Mouse (Mus musculus) thymus, postnatal 25 days (tissue): ENCODE results near the gene Olr1.
"Not testable (repeated sequence)": the region's sequence is repeated elsewhere in the genome, so short reads cannot be mapped to it uniquely, and the experiment has no call there.

Experiments
- DNase-seq: peaks from one replicate; pipeline ENCODE4 v3.0.0; 2022

Olr1 gene

DNA sequence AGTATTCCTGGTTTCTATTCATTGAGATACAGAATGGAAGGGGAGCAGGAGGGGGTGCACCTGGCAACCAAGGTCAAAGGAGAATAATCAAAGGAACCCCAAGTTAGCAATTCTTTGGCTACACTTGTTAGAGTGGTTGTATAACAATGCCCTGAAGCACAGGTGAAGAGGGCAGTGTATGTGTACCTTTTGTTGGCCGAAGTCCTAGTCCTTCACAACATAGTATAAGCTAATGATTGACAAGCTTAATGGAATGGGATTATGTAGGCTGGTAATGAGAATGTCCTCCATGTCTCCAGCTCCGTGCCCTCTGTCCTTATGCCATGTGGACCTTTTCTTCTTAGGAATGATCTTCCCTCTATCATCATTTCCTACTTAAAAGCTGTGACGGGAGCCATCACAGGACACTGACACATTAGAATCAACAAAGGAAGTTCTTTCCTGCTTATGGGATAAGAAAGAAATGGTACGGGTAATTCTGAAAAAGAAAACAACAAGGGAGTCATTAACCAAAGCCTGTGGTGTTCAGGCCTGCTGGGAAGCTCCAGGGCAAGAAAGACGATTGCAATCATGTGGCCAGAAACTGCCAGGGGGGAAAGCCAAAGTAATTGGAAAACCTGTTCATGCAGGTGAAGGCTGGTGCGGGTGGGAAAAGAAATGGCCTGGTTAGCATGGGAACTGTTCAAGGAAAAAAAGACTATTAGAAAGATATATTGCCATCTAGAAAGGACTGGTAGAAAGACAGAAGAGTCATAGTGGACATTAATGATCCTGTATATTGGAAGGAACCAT, 3.4 kb upstream of the Olr1 start:
- no peak for DNase-seq

DNA sequence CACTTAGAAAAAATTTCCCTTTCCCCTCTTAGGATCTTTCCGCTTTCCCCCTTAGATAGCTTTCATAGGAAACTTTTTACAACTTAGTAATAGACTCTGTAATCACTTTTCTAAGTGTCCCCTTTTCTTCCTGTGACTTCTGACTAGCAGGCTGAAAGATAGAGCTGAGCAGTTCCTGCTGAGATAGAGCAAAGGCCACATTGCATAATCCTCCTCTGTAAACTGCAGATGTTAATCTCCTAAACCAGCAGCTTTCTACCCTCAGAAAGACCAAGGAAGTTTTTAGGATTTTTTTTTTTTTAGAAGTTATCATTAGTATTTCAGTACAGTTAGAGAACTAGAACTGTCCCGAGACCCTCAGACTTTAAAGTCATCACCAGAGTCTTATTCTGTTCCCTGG, 3.5 kb downstream of the Olr1 start:
- DNase-seq: no peak

DNA sequence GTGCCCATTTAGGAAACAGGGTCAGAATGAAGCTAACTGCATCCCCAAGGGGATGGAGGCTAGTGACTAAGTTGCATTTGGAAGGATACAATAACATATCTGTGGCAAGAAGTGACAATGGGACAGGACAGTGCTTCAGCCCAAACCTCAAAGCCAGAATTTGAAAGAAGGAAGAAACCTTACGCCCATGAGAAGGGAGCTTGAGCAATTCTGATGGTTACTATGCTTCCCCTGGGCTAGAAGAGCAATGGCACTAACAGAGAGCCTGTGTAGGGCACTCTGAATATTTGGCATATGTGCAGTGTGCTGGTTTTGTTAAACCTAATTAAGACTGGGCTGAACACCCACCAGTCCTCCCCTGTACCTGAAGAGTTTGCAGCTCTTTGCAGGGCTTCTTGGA, 7.4 kb downstream of the Olr1 start:
- DNase-seq: not testable (repeated sequence)

DNA sequence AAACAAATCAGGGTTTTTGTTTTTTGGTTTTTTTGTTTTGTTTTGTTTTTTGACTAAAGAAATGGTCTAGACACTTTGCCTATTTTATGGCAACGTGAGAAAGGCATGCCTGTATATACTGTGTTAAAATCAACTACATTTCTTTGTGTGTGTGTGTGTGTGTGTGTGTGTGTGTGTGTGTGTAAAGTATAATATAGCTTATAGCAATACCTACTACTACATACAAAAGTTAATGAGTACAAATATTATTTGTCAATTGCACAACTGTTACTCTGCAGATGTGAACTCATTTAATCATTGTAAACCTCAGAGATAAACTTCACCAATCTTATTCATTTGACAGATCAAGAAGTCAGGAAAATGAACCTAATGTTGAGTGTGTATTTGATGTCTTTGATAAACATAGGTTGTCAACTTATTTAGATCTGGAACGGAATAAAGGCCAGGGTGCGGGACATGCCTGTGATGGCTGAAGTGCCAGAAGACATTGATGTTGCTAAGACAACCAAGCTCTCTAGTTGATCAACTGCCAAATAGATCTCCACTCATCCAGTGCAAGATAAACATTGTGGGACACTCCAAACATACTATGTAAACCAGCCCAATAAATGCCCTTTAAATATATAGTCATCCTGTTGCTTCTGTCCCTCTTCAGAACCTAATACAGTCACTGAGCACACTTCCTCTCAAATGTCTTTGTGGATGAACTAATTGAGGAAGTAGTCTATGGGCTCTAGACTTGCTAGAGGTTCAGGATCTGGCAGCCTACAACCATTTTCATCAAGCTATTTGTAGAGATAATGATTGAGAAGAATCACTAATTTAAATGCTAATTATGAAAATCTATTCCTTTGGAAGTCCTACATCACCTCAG, 9.4 kb downstream of the Olr1 start:
- DNase-seq: no peak

DNA sequence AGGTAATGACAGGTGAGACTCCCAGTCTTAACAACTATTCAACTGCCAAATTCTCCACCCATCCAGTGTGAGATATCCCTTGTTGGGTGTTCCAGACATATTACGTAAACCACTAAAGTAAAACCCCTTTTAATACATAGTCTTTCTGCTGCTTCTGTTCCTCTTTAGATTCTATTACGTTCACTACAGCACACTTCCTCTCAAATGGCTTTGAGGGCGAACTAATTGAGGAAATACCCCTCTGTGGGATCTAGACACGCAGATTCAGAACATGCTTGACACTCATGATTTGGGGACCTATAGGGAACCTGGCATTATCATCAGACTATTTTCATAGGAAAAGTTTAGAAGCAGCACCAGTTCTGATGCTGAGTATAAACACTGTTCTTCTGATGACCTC, 12.0 kb downstream of the Olr1 start:
- DNase-seq: no peak

DNA sequence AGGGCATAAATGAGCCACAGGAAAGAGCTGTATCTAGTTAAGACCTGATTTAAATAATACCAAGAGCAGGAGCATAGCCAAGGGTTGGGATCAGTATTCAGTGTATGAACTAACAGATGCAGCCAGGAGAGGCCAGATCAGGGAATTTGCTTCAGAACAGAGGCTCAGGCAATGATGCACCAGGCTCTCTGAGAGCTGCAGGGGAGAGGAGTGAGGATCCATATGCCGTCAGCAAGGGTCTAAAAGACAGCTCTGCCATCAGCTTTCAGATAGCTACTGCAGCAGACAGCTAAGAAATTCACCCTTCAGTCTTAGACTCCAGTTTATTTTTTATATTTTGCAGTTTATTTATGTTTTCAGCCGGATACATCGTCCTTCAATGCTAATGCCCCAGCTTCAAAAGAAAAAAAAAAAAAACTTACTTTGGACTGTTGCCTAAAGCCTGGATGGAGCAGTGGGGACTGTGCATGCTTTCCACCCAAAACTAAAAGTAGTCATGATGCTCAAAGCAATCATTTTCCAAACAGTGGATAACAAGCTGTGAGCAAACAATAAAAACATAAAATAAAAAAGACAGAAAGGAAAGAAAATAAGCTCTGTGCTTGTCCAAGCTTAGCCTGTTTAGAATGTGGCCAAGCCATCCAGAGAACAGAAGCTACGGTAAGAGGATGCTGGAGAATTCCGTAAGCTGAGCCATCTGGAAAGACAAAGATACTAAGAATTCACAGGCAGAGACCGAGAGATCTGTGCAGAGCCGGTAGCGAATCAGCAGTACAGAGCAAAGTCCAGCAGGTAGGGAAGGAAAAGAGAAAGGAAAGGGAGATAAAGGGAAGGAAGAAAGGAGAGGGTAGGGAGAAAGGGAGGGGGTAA, 26.6 kb downstream of the Olr1 start:
- DNase-seq: no peak

DNA sequence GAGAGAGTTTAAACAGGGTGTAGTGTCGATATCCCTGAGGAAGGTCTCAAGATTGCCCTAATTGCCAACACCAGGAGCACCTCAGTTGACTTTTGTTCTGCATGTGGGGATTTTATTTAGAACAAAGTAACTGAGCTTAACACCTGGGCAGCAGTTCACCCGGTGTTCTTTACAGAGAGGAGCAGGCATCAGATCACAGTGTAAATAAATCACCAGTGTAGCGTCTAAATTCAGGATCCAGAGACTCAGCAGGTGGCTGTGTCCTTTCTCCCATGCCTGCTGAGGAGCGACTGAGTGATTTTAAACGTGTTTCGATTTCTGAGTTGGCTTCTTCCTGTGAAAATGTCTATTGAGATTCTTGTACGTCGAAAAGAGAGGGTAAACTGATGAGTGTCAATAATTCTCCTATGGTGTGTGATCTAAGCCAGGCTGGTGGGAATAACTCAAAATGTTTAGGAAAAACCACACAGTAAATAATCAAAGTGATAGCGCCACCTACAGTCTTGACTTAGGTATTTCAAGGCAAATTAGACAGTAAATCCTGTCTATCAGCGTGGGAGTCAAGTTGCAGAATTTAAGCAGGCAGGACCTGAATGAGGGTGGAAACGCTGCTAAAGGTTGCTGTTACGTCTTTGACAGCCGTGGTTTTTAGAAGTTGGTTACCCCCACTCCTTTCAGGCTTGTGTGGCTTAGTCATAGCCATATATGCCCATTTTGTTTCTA, 30.4 kb downstream of the Olr1 start:
- DNase-seq: no peak

DNA sequence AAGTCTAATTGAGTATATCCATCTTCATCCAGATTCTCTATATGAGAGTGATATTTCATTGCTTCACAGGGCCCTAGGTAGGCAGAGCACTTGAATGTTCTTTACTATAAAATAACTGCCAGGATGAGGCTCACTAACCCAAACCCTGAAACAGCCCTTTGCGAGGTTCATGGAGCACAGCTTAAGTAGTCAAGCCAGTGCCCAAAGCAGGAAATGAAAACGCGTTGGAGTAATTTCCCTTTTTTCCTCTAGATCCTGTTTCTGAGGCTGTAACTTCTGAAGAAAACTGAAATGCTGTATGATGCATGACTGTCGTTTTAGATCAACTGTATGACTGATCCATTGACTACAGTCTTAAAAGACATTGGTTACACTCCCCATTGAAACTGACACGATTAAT, 34.3 kb downstream of the Olr1 start:
- DNase-seq: no peak

DNA sequence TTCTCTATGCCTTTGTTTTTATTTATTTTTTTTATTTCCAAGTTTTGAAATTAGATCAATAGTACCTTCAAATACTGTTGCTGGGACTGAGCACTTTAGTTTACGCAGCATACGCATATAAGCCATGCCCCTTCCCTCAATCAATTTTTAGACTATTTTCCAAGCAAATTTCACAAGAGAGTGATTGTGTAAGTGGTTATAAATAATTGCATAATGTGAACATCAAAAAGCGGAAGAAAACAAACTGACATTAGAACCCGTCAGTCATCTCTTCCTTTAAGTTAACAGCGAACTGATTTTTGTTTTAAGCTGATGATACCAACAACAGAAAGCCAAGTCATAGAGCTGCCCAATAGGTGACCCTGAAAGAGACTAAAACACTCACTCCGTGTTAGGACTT, 35.6 kb downstream of the Olr1 start:
- no peak for DNase-seq

DNA sequence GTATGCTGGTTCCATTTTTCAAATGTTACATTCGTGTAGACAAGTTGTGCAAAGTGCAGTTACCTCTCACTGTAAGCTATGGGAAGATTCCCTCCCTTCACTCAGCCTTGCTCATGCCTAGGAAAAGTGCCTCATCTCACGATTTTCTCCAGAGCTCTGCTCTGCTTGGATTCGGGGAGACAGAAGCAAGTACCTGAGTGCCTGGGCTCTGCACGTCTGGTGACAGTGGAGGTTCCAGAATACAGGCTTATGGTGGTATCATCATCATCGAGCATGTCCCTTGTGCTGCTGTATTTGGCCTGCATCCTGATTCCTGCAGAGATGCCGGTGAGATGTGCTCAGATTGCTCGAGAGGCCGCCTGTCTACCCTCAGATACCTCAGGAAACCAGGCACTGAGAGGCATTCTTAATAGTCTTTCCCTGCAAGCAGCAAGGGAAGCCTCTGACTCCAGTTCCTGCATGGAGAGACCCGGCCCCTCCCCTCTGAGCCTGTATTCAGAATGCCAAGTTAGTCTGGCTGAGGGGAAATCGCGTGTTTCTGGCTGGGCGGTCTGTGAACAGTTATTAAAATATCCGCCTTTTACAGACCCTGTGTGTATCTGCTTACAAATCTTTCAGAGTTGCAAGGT, 55.4 kb downstream of the Olr1 start, which contains the start of gene Clec1a:
Clec1a (minus strand) TSS at position 590 of the 629 bp plus-strand sequence.
- DNase-seq: no peak

DNA sequence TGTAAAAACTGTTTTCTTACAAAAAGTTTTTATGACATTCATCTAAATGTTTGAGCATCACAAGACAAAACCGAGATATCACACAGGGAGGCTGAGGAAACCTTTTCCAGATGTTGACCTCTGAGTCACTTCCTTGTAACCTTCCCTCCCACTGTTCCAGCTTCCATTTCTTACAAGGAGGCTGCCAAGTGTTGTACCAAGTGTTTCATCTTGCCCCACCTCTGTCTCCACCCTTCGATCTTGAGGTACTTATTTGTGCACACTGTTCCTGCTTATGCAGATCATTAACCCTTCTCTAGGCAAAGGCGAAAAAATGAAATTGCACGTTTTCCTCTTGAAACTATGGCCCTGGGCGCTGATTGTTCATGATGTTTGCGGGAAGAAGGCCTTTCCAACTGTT, 57.2 kb downstream of the Olr1 start:
- no peak for DNase-seq

DNA sequence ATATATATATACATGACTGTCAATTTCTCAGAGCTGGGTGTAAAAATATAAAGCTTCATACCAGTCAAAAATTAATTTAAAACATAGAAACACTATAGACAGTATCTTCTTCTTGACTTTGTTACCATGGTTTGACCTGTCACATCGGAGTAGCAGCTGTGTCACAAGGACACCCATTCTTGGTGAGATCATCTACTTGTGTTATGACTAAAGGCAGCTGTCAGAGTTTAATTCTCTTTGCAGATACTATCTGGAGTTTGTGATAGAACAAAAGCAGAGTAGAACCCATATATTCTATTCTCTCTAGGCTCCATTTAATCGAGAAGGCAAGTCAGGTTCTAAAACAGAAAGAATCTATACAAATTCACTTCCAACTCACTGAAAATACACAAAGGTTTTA, 68.9 kb downstream of the Olr1 start:
- no peak for DNase-seq

DNA sequence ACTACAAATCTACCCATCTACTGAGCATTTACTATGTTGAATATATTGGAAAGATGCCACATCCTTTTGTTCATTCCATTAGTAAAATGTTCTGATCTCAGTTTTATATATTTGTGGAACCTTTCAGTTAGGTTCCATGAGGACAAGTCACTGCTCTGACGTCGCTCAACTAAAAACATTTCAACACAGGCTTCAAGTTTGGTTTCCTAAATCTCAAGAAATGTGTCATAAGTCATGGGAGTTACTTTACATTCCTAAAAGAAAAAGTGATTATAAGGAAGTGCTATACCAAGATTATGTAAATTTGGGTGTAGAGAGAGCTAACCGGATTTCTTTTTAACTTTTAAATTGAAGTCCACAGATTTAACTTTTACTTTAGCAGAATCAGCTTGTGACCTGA, 70.9 kb downstream of the Olr1 start:
- no peak for DNase-seq
